In the genomic region with DNA sequence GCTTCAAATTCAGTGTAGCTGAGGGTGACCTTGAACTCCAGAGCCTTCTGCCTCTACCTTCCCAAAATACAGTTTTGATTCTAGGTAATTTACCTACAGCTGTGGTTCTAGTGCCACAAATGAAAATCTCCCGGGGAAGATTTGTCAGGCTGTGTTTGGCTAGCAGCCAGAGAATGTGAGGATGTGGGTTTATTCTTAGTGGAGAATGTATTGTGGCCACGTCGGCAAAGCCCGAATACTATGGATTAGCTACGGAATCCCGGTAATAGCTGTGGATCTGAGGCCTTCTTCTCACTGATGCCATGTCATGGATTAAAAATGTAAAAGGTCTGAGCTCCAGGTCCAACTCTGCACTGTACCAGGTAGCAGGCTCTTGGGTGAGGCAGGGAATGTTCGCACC, we compare ENCODE assay signal across 21 mouse cellular contexts.
"Had no signal": no experiment of that assay in that cellular context is flagged by ENCODE, and none has a peak within 500 bp of the region (broad histone marks: within the 10 kb centered on the region; RNA-seq: fewer than 3 reads in every experiment).

No protein-coding gene starts in this region.

- ATAC-seq: intestine, postnatal 0 days; lung, postnatal 0 days; midbrain, embryonic 15.5 days had no signal

- H3K27ac ChIP-seq: kidney, postnatal 0 days; liver, embryonic 13.5 days; midbrain, embryonic 15.5 days; neural tube, embryonic 12.5 days; neural tube, embryonic 15.5 days; stomach, embryonic 15.5 days had no signal

- H3K27me3 ChIP-seq: liver, embryonic 13.5 days; midbrain, embryonic 15.5 days; neural tube, embryonic 12.5 days; neural tube, embryonic 15.5 days; stomach, embryonic 15.5 days had no signal

- DNase-seq: kidney, adult 2 months; kidney, postnatal 25 days; layer of hippocampus, adult 9-11 months; liver, embryonic 13.5 days; lung, adult 2 months; lung, postnatal 36 days; retina, postnatal 1 day; right cerebral cortex, postnatal 25 days; spleen, adult 18-20 months; thymus, adult 2 months; thymus, postnatal 14 days had no signal

- H3K4me1 ChIP-seq: liver, embryonic 13.5 days; midbrain, embryonic 15.5 days; neural tube, embryonic 12.5 days; neural tube, embryonic 15.5 days had no signal

- H3K36me3 ChIP-seq: liver, embryonic 13.5 days; midbrain, embryonic 15.5 days; neural tube, embryonic 12.5 days; neural tube, embryonic 15.5 days; stomach, embryonic 15.5 days had no signal

- H3K4me2 ChIP-seq: liver, embryonic 13.5 days; midbrain, embryonic 11.5 days; midbrain, embryonic 15.5 days; neural tube, embryonic 12.5 days; neural tube, embryonic 15.5 days; stomach, embryonic 15.5 days had no signal

- H3K4me3 ChIP-seq: layer of hippocampus, adult 2 months; liver, embryonic 13.5 days; megakaryocyte, embryonic 14.5 days; midbrain, embryonic 15.5 days; neural tube, embryonic 12.5 days; neural tube, embryonic 15.5 days; stomach, embryonic 15.5 days had no signal

- H3K9ac ChIP-seq: liver, embryonic 13.5 days; midbrain, embryonic 15.5 days; neural tube, embryonic 12.5 days; neural tube, embryonic 15.5 days; stomach, embryonic 15.5 days had no signal

- H3K9me3 ChIP-seq: liver, embryonic 13.5 days; megakaryocyte, embryonic 14.5 days; midbrain, embryonic 15.5 days; neural tube, embryonic 12.5 days; neural tube, embryonic 15.5 days; stomach, embryonic 15.5 days had no signal
